8 mouse cellular contexts compared by ENCODE assay signal in genomic region chr19:44282534-44283156, GRCm38 (mm10). TPM values are rescaled to one million over a fixed set of nuclear protein-coding genes. Genes with fewer than 3 reads are reported as not detected.
A peak's percentile ranks its signal among the peaks of the same experiment; 100 is the strongest.
DNase-seq lines count a peak whose midpoint lies in the region; ATAC-seq and TF ChIP-seq lines count a peak whose summit lies in the region.

No protein-coding gene starts in this region.

- TF ChIP-seq CTCF in lung, embryonic 14.5 days (IDR thresholded peaks at IDR 0.05; ENCODE audit: low read depth) = no peak

- H3K9ac ChIP-seq in lung, embryonic 14.5 days = no peak overlapping the region
- H3K9ac ChIP-seq in forebrain, embryonic 11.5 days (ENCODE audit: low read length) = no peak overlapping the region
- peak overlapping the region; percentile 30; the same call in 1 of the 2 replicates for H3K9ac ChIP-seq in liver, embryonic 12.5 days

- peak overlapping the region; percentile 84 for H3K27ac ChIP-seq in lung, embryonic 14.5 days (ENCODE audit: low read depth)
- H3K27ac ChIP-seq in forebrain, embryonic 11.5 days (ENCODE audit: low read depth, low read length) = peak overlapping the region; percentile 93
- H3K27ac ChIP-seq in liver, embryonic 12.5 days = peak overlapping the region; percentile 91

- peaks cover 41% of the 10 kb centered on the region for H3K4me1 ChIP-seq in lung, embryonic 14.5 days (ENCODE audit: insufficient read depth)
- peaks cover 19% of the 10 kb centered on the region; the same call in 1 of the 2 replicates for H3K4me1 ChIP-seq in forebrain, embryonic 11.5 days (replicated peaks; ENCODE audit: control insufficient read depth, insufficient read depth, low read length)
- peaks cover 75% of the 10 kb centered on the region for H3K4me1 ChIP-seq in liver, embryonic 12.5 days

- H3K9me3 ChIP-seq in lung, embryonic 14.5 days (ENCODE audit: low read depth, low read length) = no peaks in the 10 kb centered on the region
- H3K9me3 ChIP-seq in forebrain, embryonic 11.5 days (ENCODE audit: control insufficient read depth, low read length) = no peaks in the 10 kb centered on the region
- H3K9me3 ChIP-seq in liver, embryonic 12.5 days (replicated peaks) = no peaks in the 10 kb centered on the region

- H3K27me3 ChIP-seq in lung, embryonic 14.5 days (ENCODE audit: insufficient read depth, low read length) = no peaks in the 10 kb centered on the region
- H3K27me3 ChIP-seq in forebrain, embryonic 11.5 days (ENCODE audit: control insufficient read depth, insufficient read depth, low read length) = no peaks in the 10 kb centered on the region
- H3K27me3 ChIP-seq in liver, embryonic 12.5 days (replicated peaks) = no peaks in the 10 kb centered on the region
- no peaks in the 10 kb centered on the region for H3K27me3 ChIP-seq in splenic B cell, adult 2 months (ENCODE audit: control insufficient read depth, insufficient read depth, low read length, poor library complexity, severe bottlenecking)

- H3K4me2 ChIP-seq in lung, embryonic 14.5 days = peak overlapping the region; percentile 94; the same call in 1 of the 2 replicates
- H3K4me2 ChIP-seq in forebrain, embryonic 11.5 days (ENCODE audit: low read depth, low read length, severe bottlenecking) = no peak overlapping the region
- peak overlapping the region; percentile 95 for H3K4me2 ChIP-seq in liver, embryonic 12.5 days

- no peak overlapping the region for H3K4me3 ChIP-seq in lung, embryonic 14.5 days (ENCODE audit: low read depth, low read length)
- no peak overlapping the region for H3K4me3 ChIP-seq in forebrain, embryonic 11.5 days (ENCODE audit: low read depth, low read length)
- H3K4me3 ChIP-seq in liver, embryonic 12.5 days = no peak overlapping the region

- 29% methylated on average over 9 of the region's 9 CpGs for WGBS in lung, embryonic 14.5 days
- WGBS in forebrain, embryonic 11.5 days = 33% methylated on average over 9 of the region's 9 CpGs
- WGBS in liver, embryonic 12.5 days (ENCODE audit: insufficient replicate concordance) = 33% methylated on average over 9 of the region's 9 CpGs

- no peaks in the 10 kb centered on the region for H3K36me3 ChIP-seq in lung, embryonic 14.5 days (ENCODE audit: insufficient read depth)
- no peaks in the 10 kb centered on the region for H3K36me3 ChIP-seq in forebrain, embryonic 11.5 days (ENCODE audit: control insufficient read depth, insufficient read depth, low read length)
- no peaks in the 10 kb centered on the region for H3K36me3 ChIP-seq in liver, embryonic 12.5 days
- H3K36me3 ChIP-seq in splenic B cell, adult 2 months (ENCODE audit: control insufficient read depth, insufficient read depth, low read length, poor library complexity, severe bottlenecking) = no peaks in the 10 kb centered on the region

- DNase-seq in lung, embryonic 14.5 days = peak; percentile 75
- no peak for DNase-seq in lung, postnatal 25 days (ENCODE audit: low spot score)
- DNase-seq in forebrain, embryonic 11.5 days (ENCODE audit: low spot score) = no peak
- peak; percentile 67 for DNase-seq in splenic B cell, adult 2 months (ENCODE audit: low read depth, low spot score)
- no peak for DNase-seq in left cerebral cortex, adult 11 months (ENCODE audit: low spot score)
- no peak for DNase-seq in frontal cortex, adult 2 months (ENCODE audit: extremely low spot score in 1 of 2, low spot score in 1 of 2)
- DNase-seq in testis, postnatal 10 days (ENCODE audit: low spot score) = no peak

- no peak for ATAC-seq in lung, embryonic 14.5 days (ENCODE audit: insufficient read depth)
- ATAC-seq in forebrain, embryonic 11.5 days (replicated peaks; ENCODE audit: low FRiP score) = no peak
- no peak for ATAC-seq in liver, embryonic 12.5 days

RNA-seq across cellular contexts. Expression of gene Scd2, which starts 10.8 kb away (rescaled TPM):
- polyA plus RNA-seq in lung, embryonic 14.5 days (2014; fragmentation: Nextera tagmentation; extraction: Ambion mirVana) = 248 and 257 TPM in 2 replicates
- polyA plus RNA-seq in forebrain, embryonic 11.5 days (2014; fragmentation: Nextera tagmentation; extraction: Ambion mirVana) = 433 and 466 TPM in 2 replicates
- 136 and 148 TPM in 2 replicates for polyA plus RNA-seq in liver, embryonic 12.5 days (2016; fragmentation: Nextera tagmentation; extraction: Ambion mirVana)
- 626 and 656 TPM in 2 replicates for polyA plus RNA-seq in frontal cortex, adult 2 months (2012; rRNA removed)

RNA-seq across cellular contexts. Expression of gene Scd4, which starts 50.2 kb away (rescaled TPM):
- polyA plus RNA-seq in lung, embryonic 14.5 days (2014; fragmentation: Nextera tagmentation; extraction: Ambion mirVana) = 0.15 TPM in 1 of 2 replicates, not detected in the other
- not detected in 2 replicates for polyA plus RNA-seq in forebrain, embryonic 11.5 days (2014; fragmentation: Nextera tagmentation; extraction: Ambion mirVana)
- 0.04 TPM in 1 of 2 replicates, not detected in the other for polyA plus RNA-seq in liver, embryonic 12.5 days (2016; fragmentation: Nextera tagmentation; extraction: Ambion mirVana)
- polyA plus RNA-seq in frontal cortex, adult 2 months (2012; rRNA removed) = 0.27 and 0.30 TPM in 2 replicates

Comparison
In these comparisons a context has a peak if more than half of its experiments do, and no peak if none do; other contexts are left out.
1. DNase-seq: peak in lung, embryonic 14.5 days (single experiment) and splenic B cell, adult 2 months (single experiment); none in lung, postnatal 25 days (single experiment), forebrain, embryonic 11.5 days (single experiment), left cerebral cortex, adult 11 months (single experiment), frontal cortex, adult 2 months (0 of 2) and testis, postnatal 10 days (single experiment).
2. Peak in every context shown above with its lines, with median percentiles within 50 percentile points of each other: H3K27ac ChIP-seq.